In the genomic region with DNA sequence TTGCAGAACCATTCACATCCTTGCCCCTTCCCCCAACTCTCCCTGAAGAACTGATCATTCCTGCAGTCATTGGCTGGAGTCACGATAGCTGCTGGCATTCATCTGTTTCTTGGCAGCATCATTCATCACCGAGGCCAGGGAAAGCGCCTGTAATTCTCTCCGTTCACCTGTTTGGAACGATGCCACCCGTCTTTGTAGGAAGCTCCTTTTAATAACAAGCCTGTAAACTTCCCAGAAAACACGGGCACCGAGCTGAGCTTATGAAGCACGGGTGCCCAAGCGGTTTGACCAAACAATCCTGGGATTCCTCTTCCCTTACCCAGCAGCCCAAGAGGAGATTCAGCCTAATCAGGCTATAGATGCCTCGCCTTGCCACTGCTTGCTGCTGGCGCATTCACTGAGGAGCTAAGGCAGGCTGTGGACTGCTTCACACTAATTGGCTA, we compare ENCODE assay signal across 11 mouse cellular contexts.
DNase-seq lines count a peak whose midpoint lies in the region; ATAC-seq lines count a peak whose summit lies in the region.
"Had no signal": no experiment of that assay in that cellular context is flagged by ENCODE, and none has a peak within 500 bp of the region (broad histone marks: within the 10 kb centered on the region; RNA-seq: fewer than 3 reads in every experiment).

No protein-coding gene starts in this region.

- peaks cover 32% of the 10 kb centered on the region for H3K4me1 ChIP-seq in forebrain, embryonic 12.5 days
- H3K4me1 ChIP-seq in forebrain, embryonic 11.5 days (replicated peaks; ENCODE audit: control insufficient read depth, insufficient read depth, low read length) = no peaks in the 10 kb centered on the region
- H3K4me1 ChIP-seq in midbrain, embryonic 16.5 days (ENCODE audit: control insufficient read depth, insufficient read depth, low read length) = peaks cover 19% of the 10 kb centered on the region

- intact Hi-C loops in left cerebral cortex, postnatal 10 days (cut with DNase I) = no loop called here

- 55% methylated on average over 12 of the region's 12 CpGs for WGBS in forebrain, embryonic 12.5 days
- 69% methylated on average over 12 of the region's 12 CpGs for WGBS in forebrain, embryonic 11.5 days
- WGBS in midbrain, embryonic 16.5 days = 29% methylated on average over 12 of the region's 12 CpGs

- no peaks in the 10 kb centered on the region for H3K9me3 ChIP-seq in forebrain, embryonic 12.5 days
- no peaks in the 10 kb centered on the region for H3K9me3 ChIP-seq in forebrain, embryonic 11.5 days (ENCODE audit: control insufficient read depth, low read length)
- no peaks in the 10 kb centered on the region for H3K9me3 ChIP-seq in midbrain, embryonic 16.5 days (replicated peaks; ENCODE audit: control insufficient read depth, low read length, poor library complexity, severe bottlenecking)
- H3K9me3 ChIP-seq: embryonic facial prominence, embryonic 15.5 days had no signal

- H3K36me3 ChIP-seq in forebrain, embryonic 12.5 days (replicated peaks) = peaks cover 8% of the 10 kb centered on the region
- H3K36me3 ChIP-seq in forebrain, embryonic 11.5 days (ENCODE audit: control insufficient read depth, insufficient read depth, low read length) = no peaks in the 10 kb centered on the region
- H3K36me3 ChIP-seq in midbrain, embryonic 16.5 days (ENCODE audit: control insufficient read depth, insufficient read depth, low read length) = no peaks in the 10 kb centered on the region
- H3K36me3 ChIP-seq: embryonic facial prominence, embryonic 15.5 days had no signal

- peak; percentile 73; the same call in 1 of the 2 replicates for ATAC-seq in forebrain, embryonic 12.5 days (ENCODE audit: low FRiP score)
- no peak; the same call in 1 of the 2 replicates for ATAC-seq in forebrain, embryonic 11.5 days (replicated peaks; ENCODE audit: low FRiP score)
- peak; percentile 82 for ATAC-seq in midbrain, embryonic 16.5 days

- no peaks in the 10 kb centered on the region for H3K27me3 ChIP-seq in forebrain, embryonic 12.5 days
- no peaks in the 10 kb centered on the region for H3K27me3 ChIP-seq in forebrain, embryonic 11.5 days (ENCODE audit: control insufficient read depth, insufficient read depth, low read length)
- H3K27me3 ChIP-seq in midbrain, embryonic 16.5 days (ENCODE audit: control insufficient read depth, insufficient read depth, low read depth, low read length) = no peaks in the 10 kb centered on the region
- H3K27me3 ChIP-seq: embryonic facial prominence, embryonic 15.5 days had no signal

- no peak overlapping the region for H3K9ac ChIP-seq in forebrain, embryonic 12.5 days
- H3K9ac ChIP-seq in forebrain, embryonic 11.5 days (ENCODE audit: low read length) = no peak overlapping the region
- H3K9ac ChIP-seq in midbrain, embryonic 16.5 days (ENCODE audit: low read depth, low read length) = no peak overlapping the region
- H3K9ac ChIP-seq: embryonic facial prominence, embryonic 15.5 days; lung, embryonic 14.5 days had no signal

- peak overlapping the region; percentile 75 for H3K27ac ChIP-seq in forebrain, embryonic 12.5 days
- H3K27ac ChIP-seq in forebrain, embryonic 11.5 days (ENCODE audit: low read depth, low read length) = no peak overlapping the region
- peak overlapping the region; percentile 58 for H3K27ac ChIP-seq in midbrain, embryonic 16.5 days (ENCODE audit: low read length)
- H3K27ac ChIP-seq: embryonic facial prominence, embryonic 15.5 days had no signal

- no peak overlapping the region for H3K4me3 ChIP-seq in forebrain, embryonic 12.5 days (replicated peaks)
- no peak overlapping the region for H3K4me3 ChIP-seq in forebrain, embryonic 11.5 days (ENCODE audit: low read depth, low read length)
- no peak overlapping the region for H3K4me3 ChIP-seq in midbrain, embryonic 16.5 days (ENCODE audit: low read depth, low read length)
- H3K4me3 ChIP-seq: embryonic facial prominence, embryonic 15.5 days had no signal

- peak overlapping the region; percentile 10; the same call in 1 of the 2 replicates for H3K4me2 ChIP-seq in forebrain, embryonic 12.5 days
- H3K4me2 ChIP-seq in forebrain, embryonic 11.5 days (ENCODE audit: low read depth, low read length, severe bottlenecking) = no peak overlapping the region
- H3K4me2 ChIP-seq in midbrain, embryonic 16.5 days (ENCODE audit: low read length) = peak overlapping the region; percentile 34
- H3K4me2 ChIP-seq: embryonic facial prominence, embryonic 15.5 days; lung, embryonic 14.5 days had no signal

- no peak for DNase-seq in forebrain, embryonic 11.5 days (ENCODE audit: low spot score)
- DNase-seq in left cerebral cortex, postnatal 10 days (ENCODE audit: extremely low spot score in 1 of 2, low spot score in 2 of 2) = peak; percentile 30 to 39
- no peak for DNase-seq in left cerebral cortex, adult 11 months (ENCODE audit: low spot score)
- DNase-seq in cerebellum, adult 9-11 months = peak; percentile 77
- no peak for DNase-seq in c-Kit-positive CD71-positive TER-119-positive erythroid progenitor cells, embryonic 14.5 days (ENCODE audit: low spot score)
- DNase-seq in urinary bladder, adult 18-20 months (ENCODE audit: low spot score in 2 of 2) = no peak
- DNase-seq: heart, postnatal 14 days; lung, embryonic 14.5 days had no signal

Comparison
In these comparisons a context has a peak if more than half of its experiments do, and no peak if none do; other contexts are left out.
1. DNase-seq: peak in left cerebral cortex, postnatal 10 days (2 of 2) and cerebellum, adult 9-11 months (single experiment); none in forebrain, embryonic 11.5 days (single experiment), left cerebral cortex, adult 11 months (single experiment), c-Kit-positive CD71-positive TER-119-positive erythroid progenitor cells, embryonic 14.5 days (single experiment) and urinary bladder, adult 18-20 months (0 of 2).